Mouse (Mus musculus) left cerebral cortex, postnatal 25 days (tissue): Measurements from ENCODE around the gene Mrtfb. TPM values are rescaled to one million over a fixed set of nuclear protein-coding genes. Genes with fewer than 3 reads are reported as not detected.

Experiments used
- DNase-seq, 2 experiments: peaks; one replicate each; pipeline ENCODE4 v3.0.0; 2022; ENCODE audit warnings: low spot score in 2 of 2, mixed read lengths in 1 of 2
- intact Hi-C: fragments of 180-260 bp; cut with DNase I; formaldehyde crosslinking; loops from one replicate; pipeline ENCODE4 v1.15.1; 2025
- microRNA-seq, 2 experiments: library from miRNA; unstranded; fragments of <30 nt; microRNA quantifications; one replicate each; pipeline ENCODE4 v1.2.0; 2022
- total RNA-seq, 2 experiments: library from RNA; stranded (reverse); gene quantifications; 2 replicates each; pipeline ENCODE4 v1.2.3; 2021

The Mrtfb gene
- total RNA-seq, 2 experiments from 2014 or later, result 182 to 185 TPM

DNA sequence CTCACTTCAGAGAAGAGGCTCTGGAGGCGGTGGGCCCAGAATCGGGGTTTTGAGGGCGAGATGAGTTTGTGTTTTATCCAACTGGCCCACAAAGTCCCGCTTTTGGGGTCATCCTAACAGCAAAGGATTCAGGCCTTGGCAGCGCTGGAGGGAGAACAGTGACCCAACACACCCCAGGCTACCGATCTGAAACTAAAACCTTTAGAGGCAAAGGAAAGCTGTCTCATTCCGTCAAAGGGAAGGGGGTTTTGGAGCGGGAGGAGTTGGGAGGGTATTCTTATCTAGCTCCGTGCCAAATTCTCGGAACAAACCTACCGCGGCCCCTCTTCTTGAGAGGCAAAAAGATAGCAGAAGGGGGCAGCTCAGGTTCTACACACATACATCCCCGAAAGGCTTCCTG is 193.2 kb downstream of the Mrtfb start:
- intact Hi-C loops, result loop anchor here (5.0 kb wide), 3 partner anchors 73 to 178 kb away; no protein-coding TSS in a partner anchor
- no peak for DNase-seq

DNA sequence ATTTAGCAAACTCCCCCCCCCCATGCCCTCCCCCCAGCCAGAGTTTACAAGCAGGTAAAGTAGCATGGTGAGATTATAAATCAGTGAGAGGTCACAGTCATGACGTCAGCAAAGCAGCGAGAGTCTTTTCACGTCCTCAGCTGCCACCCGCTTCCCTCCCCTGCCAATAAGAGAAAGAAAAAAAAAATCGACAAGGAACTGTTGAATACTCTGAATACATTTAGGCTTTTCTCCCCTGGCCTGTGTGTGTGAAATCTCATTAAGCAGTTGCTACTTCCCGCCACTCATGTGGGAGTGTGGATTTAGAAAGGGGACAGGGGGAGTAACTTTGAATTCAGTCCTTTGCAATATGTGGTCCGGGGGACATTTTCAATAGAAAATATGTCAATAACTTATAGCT is 194.6 kb downstream of the Mrtfb start:
- no peak for DNase-seq
- intact Hi-C loops, result no loop called here

DNA sequence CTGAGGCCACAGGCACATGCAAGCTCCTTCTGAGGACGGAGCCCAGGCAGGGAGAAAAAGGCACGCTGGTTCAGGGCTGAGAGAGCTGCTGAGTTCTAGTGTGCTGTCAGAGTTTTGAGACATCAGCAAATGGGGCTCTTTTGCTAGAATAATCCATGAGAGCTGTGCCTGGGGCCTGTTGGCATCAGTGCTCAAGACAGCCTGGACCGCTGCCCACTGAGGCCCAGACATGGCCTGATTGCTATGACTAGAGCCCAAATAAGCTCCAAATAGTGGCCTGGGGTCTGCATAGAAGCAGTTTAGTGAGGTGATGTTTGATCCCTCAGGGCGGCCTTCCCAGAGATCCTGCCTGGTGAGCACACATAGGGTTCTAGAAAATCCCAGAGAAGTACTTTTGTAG is 195.7 kb downstream of the Mrtfb start:
- no peak for DNase-seq
- intact Hi-C loops, result no loop called here

DNA sequence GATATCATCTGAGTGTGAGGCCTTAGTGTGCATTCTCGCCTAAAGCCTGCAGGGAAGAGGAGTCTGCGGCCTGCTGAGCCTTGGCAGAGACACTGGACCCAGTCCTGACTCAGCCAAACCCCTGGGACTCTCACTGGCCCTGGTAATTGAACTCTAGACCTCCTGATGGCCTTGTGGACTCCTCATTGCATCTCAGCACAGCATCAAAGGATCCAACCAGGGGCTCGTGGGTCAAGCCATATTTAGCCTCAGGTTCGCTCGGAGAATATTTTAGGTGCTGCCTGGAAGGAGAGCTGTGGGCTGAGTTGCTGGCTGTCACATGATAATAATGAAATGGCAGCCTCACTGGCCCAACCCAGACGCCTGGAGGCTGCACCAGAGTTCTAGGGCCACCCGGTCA is 196.4 kb downstream of the Mrtfb start:
- no peak for DNase-seq
- intact Hi-C loops, result no loop called here

DNA sequence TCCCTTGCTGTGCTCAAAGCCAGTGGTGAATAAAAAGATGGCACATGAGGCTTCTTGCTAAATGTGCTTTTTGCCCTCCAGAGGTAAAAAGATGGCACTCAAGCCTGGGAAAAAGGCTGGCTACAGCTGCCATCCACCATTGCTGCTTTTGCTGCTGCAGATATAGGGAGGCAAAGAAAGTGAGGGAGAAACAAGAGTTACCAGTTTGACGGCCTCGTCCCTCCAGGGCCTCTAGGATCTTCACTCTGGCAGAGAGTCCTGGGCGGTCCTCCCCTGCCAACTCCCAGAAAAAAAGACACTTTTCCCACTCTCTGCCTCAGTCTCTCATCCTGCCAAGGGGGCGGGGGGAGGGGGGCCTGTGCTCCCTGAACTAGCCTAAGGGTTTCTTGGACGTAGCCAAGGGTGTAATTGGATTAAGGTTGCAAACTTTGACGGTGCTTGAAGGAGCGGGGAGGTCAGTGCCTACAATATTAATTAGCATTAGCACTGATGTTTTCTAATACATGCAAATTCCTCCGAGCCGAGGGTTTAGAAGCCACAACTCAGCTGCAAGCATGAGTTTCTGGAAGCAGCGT is 197.8 kb downstream of the Mrtfb start:
- intact Hi-C loops, result no loop called here
- DNase-seq, result no peak

DNA sequence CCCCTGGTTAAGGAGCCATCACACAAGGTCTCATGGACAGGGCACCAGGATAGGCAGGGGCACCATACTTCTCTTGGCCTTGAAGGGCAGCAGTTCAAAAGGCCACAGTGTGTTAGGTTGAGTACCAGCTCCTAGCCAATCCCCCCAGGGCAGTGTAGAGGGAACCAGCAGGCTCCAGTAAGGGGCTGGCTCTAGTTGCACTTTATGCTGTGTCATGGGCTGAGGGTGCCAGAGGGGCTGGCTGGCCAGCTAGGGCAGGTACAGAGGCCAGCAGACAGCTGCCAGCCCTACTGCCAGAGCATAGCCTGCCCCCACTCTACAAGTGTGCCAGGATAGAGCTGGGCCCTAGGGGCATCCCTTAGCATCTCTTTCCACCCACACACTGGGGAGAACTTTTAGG is 199.3 kb downstream of the Mrtfb start:
- intact Hi-C loops, result no loop called here
- no peak for DNase-seq

DNA sequence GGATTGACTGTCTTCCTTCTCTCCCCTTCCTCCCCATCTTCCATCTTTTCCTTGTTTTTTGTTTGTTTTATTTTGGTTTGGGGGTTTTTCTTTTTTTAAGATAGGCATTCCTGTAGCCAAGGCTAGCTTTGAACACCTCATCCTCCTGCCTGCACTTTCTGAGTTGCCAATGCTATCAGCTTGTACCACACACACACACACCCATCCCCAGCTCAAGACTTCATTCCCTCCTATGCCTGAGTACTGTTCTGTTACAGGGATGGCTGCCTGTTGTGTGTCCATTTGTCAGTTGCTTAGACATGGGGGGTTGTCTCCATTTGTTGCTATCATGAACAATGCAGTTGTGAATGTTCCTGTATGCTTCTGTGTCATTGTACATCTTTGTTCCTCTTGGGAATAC is 202.3 kb downstream of the Mrtfb start:
- intact Hi-C loops, result no loop called here

DNA sequence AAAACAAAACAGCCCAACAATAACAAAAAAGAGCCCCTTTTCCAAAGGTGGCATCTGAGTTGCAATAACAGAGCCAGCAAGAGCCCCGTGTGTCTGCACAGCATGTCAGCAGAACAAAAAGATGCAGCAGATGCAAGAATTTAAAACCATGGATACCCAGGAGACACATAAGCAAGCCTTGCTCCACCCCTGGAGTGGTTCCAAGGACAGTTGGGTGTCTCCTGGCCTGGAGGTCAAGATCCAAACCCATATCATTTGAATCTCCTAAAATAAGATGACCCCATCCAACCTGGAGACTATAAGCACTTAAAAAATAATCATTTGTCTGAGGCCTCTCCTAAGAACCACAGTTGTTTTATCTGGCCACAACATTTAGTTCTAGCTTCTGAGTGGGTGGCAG is 203.8 kb downstream of the Mrtfb start:
- intact Hi-C loops, result no loop called here
- no peak for DNase-seq

More for the DNA sequence above, 202.3 kb downstream of the Mrtfb start:
- DNase-seq, result no peak

DNA sequence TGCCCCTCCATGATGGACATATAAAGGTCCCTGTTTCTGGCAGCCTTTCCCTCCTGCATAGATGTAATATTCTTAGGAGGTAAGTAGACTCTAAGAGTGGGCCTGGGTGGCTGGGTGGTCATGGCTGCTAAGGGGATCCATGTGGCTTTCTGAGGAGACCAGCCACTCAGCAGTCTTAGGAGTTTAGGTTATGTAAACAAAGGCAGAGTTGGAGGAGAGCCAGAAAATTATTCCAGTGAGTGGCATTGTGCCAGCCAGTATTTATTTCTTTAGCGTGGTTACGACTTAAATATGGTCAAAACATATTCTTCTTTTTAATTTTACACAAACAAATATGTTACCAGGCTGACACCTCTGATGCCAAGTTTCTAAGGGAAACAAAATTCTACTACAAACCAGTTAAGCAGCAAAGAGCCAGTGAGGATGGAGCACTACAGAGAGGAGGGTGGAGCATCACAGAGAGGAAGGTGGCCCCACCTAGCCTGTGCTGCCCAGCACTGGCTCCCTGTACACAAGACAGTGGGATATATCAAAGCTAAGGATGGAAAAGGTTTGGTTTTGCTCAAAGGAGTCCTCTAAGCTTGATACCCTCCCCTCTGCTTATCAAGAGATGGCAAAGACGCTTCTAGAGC is 204.6 kb downstream of the Mrtfb start:
- intact Hi-C loops, result no loop called here
- no peak for DNase-seq

DNA sequence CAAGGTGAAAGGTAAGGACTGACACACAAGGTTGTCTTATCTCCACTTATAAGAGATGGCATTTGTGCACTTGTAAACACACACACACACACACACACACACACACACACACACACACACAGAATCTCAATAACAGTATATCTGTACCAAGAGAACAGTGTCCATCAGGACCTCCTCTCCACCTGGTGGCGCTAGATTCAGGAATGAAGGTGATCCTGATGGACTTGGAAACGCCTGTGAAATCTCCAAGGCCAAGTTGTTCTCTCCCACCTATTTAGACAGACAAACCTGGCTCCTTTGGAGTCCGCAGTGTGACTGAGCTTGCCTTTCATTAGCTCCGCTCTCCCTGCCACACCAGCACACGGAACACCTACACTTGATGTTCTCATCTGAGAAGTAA is 208.4 kb downstream of the Mrtfb start:
- no peak for DNase-seq
- intact Hi-C loops, result no loop called here

Small RNA genes within 50 kb of the gene (microRNA-seq; reads per million reads assigned to microRNA genes)
- 147 to 203 reads per million in 2 experiments for gene Mir193b
- 3.4 to 4.0 reads per million in 2 experiments for gene Mir365-1

Other genes starting within 250 kb of the Mrtfb start
- 10 to 100 TPM; 22.2 to 24.2 TPM for gene Ercc4, start 146.8 kb upstream of the Mrtfb start, total RNA-seq